Mouse (Mus musculus) embryonic facial prominence, embryonic 14.5 days (tissue): ENCODE data around the gene Traf3. TPM values are rescaled to one million over a fixed set of nuclear protein-coding genes. Genes with fewer than 3 reads are reported as not detected.

Experiments used
- ATAC-seq: fragments of 200-750 bp; cut with Nextera tagmentation; 2 replicates; pipeline ENCODE4 v1.8.0; 2017; ENCODE audit warnings: low read depth, moderate number of reproducible peaks, moderate TSS enrichment
- DNase-seq: peaks from one replicate; pipeline ENCODE4 v3.0.0-alpha.2; 2015; ENCODE audit warnings: low spot score
- H3K27ac ChIP-seq: fragments of 300-500 bp; sonication (generic); replicated peaks from 2 replicates; pipeline ENCODE4 v1.5.1; 2014; ENCODE audit warnings: low read depth, mild to moderate bottlenecking, low read length, moderate library complexity
- H3K27me3 ChIP-seq: fragments of 300-500 bp; sonication (generic); replicated peaks from 2 replicates; pipeline ENCODE4 v1.6.1; 2014; ENCODE audit warnings: low read length; ENCODE audit not compliant: control insufficient read depth, insufficient read depth
- H3K36me3 ChIP-seq: fragments of 300-500 bp; sonication (generic); 2 replicates; pipeline ENCODE4 v1.6.1; 2014; ENCODE audit warnings: low read length, mixed read lengths; ENCODE audit not compliant: control insufficient read depth, insufficient read depth
- H3K4me1 ChIP-seq: fragments of 300-500 bp; sonication (generic); 2 replicates; pipeline ENCODE4 v1.6.1; 2014; ENCODE audit warnings: antibody characterized with exemption, low read length; ENCODE audit not compliant: control insufficient read depth, insufficient read depth
- H3K4me2 ChIP-seq: fragments of 300-500 bp; sonication (generic); 2 replicates; pipeline ENCODE4 v1.6.1; 2014; ENCODE audit warnings: low read depth, mild to moderate bottlenecking, low read length, moderate library complexity, mixed read lengths
- H3K4me3 ChIP-seq: fragments of 300-500 bp; sonication (generic); 2 replicates; pipeline ENCODE4 v1.5.1; 2014; ENCODE audit warnings: low read depth, mild to moderate bottlenecking, low read length
- H3K9ac ChIP-seq: fragments of 300-500 bp; sonication (generic); 2 replicates; pipeline ENCODE4 v1.6.1; 2014; ENCODE audit warnings: low read depth, mild to moderate bottlenecking, low read length, moderate library complexity, mixed read lengths
- H3K9me3 ChIP-seq: fragments of 300-500 bp; sonication (generic); 2 replicates; pipeline ENCODE4 v1.6.1; 2016; ENCODE audit warnings: low read length; ENCODE audit not compliant: control insufficient read depth
- WGBS: fragments of 180-500 bp; shearing (Covaris S2); extraction: QIAGEN DNeasy Blood & Tissue Kit; methylation state at CpG from one replicate; pipeline ENCODE4 v1.1.7; 2014; 5-methylcytosine and 5-hydroxymethylcytosine counted together
- polyA plus RNA-seq: library from polyadenylated mRNA; unstranded; fragments of >200 nt; fragmentation: Nextera tagmentation; extraction: Ambion mirVana; gene quantifications from 2 replicates; pipeline ENCODE4 v1.2.1, GENCODE M21; 2014

Traf3 gene
- polyA plus RNA-seq, 1 experiment from 2014 or later = 13.4 TPM

DNA sequence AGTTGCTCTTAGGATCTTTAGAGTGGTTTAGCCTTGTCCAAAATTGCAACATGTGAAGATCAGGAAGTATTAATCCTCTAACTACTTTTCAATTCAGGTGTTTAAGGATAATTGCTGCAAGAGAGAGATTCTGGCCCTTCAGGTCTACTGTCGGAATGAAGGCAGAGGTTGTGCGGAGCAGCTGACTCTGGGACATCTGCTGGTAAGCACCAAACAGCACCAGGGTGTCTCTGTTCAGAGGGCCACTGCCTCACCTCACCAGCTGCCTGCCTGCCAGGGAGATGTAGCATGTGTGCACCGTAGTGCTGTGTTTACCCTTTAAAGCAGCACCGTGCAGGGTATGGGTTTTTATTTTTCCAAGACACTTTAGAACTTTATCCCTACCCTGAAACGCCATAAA is 76.2 kb downstream of the Traf3 start:
- Histone ChIP-seq H3K36me3 (peaks cover 60% of the 10 kb centered on the region), H3K4me3 (no peak overlapping the region)

DNA sequence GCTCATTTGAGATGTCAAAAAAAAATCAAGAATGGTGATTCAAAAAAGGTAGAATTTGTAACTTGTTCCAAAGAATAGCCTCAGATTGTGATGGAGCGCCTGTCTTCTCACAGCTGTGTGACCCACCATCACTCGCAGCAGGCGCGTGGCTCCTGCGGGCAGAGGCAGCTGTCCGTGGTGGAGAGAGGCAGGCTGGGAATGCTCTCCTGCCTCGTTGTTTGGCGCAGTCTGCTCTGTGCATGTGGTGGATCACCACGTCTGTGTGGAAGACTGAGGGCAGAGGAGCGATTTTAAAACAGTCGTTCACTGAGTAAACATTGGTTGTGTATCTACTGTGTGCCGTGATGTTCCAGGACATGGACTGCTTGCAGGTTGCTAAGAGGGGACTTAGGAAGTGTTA is 77.6 kb downstream of the Traf3 start:
- H3K4me3 ChIP-seq = no peak overlapping the region
- no peaks in the 10 kb centered on the region for H3K27me3 ChIP-seq
- ATAC-seq (no peak), DNase-seq (no peak)
- H3K9ac ChIP-seq = no peak overlapping the region
- peaks cover 57% of the 10 kb centered on the region for H3K36me3 ChIP-seq
- H3K4me1 ChIP-seq = no peaks in the 10 kb centered on the region
- no peaks in the 10 kb centered on the region for H3K9me3 ChIP-seq
- H3K4me2 ChIP-seq = no peak overlapping the region
- no peak overlapping the region for H3K27ac ChIP-seq
- 90% methylated on average over 12 of the region's 12 CpGs for WGBS

More for the DNA sequence above, 76.2 kb downstream of the Traf3 start:
- 92% methylated on average over 5 of the region's 5 CpGs for WGBS
- Histone ChIP-seq H3K4me1 (no peaks in the 10 kb centered on the region), H3K4me2 (no peak overlapping the region), H3K27me3 (no peaks in the 10 kb centered on the region), H3K27ac (no peak overlapping the region), H3K9me3 (no peaks in the 10 kb centered on the region), H3K9ac (no peak overlapping the region)
- ATAC-seq = no peak
- DNase-seq = no peak

DNA sequence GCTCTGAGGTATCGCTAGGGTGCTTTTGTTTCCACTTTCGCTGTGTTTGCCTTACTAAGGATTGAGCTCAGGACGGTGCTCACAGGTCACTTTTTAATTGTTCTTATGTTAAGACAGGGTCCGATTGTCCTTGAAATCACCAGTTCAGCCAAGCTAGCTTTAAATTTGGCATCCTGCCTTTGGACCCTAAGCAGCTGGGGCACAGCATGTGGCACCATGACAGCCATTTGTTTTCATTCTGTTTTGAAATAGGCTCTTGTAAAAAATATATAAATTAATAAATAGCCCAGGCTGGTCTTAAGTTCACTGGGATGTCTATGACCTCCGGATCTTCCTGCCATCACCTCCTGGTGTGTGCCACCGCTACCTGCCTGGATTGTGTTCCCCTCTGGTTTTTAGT is 78.9 kb downstream of the Traf3 start:
- ATAC-seq (no peak), DNase-seq (no peak)
- Histone ChIP-seq H3K4me2 (no peak overlapping the region), H3K4me1 (no peaks in the 10 kb centered on the region), H3K27ac (no peak overlapping the region), H3K9me3 (no peaks in the 10 kb centered on the region), H3K9ac (no peak overlapping the region), H3K27me3 (no peaks in the 10 kb centered on the region), H3K36me3 (peaks cover 58% of the 10 kb centered on the region), H3K4me3 (no peak overlapping the region)
- WGBS = 88% methylated on average over 6 of the region's 6 CpGs

DNA sequence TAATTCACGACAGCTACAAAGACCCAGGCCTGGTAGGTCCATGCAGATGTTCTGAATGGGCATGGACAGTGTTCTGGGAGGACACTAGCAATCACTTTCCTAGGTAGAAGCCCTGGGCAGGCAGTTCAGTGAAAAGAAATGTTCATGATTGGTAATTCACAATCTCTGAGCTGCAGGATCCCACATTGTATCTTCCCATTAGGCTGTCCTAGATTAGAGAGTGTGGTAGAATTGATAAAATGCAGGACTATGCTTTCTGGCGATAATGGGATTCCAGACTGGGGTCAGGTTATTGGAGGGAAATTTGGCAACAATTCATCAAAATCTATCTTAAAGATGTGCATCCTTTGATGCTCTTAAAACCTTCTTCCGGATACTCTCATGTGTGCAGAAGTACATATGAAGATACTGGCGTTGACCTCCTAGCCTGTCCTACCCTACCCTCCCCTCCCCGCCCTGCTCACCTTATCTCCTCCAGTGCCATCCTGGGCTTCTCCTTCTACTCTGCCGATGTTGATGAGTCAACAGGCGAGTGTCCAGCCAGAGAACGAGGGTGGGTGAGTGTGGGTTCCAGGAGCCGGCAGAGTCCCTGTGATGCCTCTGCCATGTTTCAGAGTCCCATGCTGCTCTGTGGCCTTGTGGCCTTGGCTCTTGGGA is 80.8 kb downstream of the Traf3 start:
- no peak overlapping the region for H3K9ac ChIP-seq
- H3K4me2 ChIP-seq = no peak overlapping the region
- ATAC-seq = no peak
- H3K27me3 ChIP-seq = no peaks in the 10 kb centered on the region
- H3K9me3 ChIP-seq = no peaks in the 10 kb centered on the region
- H3K27ac ChIP-seq = no peak overlapping the region
- no peak for DNase-seq
- 92% methylated on average over 9 of the region's 9 CpGs for WGBS
- H3K36me3 ChIP-seq = peaks cover 63% of the 10 kb centered on the region
- no peak overlapping the region for H3K4me3 ChIP-seq
- no peaks in the 10 kb centered on the region for H3K4me1 ChIP-seq

DNA sequence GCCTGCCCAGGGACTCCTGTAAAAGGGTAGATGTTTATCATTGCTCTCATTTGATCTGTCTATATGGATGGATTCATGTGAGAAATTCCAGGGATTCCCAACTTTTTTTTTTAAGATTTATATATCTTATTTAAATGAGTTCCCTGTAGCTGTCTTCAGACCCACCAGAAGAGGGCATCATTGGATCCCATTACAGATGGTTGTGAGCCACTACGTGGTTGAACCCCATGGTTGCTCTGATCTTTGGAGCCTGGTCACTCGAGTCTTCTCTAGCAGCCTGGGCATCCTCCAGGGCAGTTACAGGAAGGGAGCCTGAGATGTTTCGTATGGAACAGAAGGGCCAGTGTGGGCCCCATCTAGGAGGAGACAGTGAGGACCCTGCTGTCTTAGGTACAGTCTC is 82.9 kb downstream of the Traf3 start:
- ATAC-seq (no peak), DNase-seq (no peak)
- WGBS = 49% methylated on average over 3 of the region's 3 CpGs
- Histone ChIP-seq H3K27ac (no peak overlapping the region), H3K9me3 (no peaks in the 10 kb centered on the region), H3K4me1 (no peaks in the 10 kb centered on the region), H3K9ac (no peak overlapping the region), H3K4me3 (no peak overlapping the region), H3K4me2 (no peak overlapping the region), H3K36me3 (peaks cover 49% of the 10 kb centered on the region; the same call in 1 of the 2 replicates), H3K27me3 (no peaks in the 10 kb centered on the region)

DNA sequence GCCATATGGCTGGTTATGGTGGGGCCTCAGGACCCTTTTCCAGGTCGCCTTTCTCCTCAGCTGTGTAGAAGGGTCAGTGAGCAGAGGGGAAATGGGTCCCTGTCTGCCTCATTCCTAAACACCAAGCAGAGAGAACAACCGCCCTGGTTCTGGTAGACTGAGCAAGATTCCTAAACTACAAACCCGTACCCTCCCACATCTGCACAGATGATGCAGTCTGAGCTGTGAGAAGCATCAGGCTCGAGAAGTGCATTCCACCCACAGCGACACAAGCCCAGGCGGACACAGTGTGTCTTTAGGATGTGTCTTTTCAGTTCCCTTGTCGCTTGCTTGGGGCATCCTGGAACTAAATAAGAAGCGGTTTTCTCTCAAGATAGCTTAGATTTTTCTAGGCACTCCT is 83.9 kb downstream of the Traf3 start:
- no peak overlapping the region for H3K4me2 ChIP-seq
- no peaks in the 10 kb centered on the region for H3K27me3 ChIP-seq
- ATAC-seq (no peak), DNase-seq (no peak)
- H3K27ac ChIP-seq = no peak overlapping the region
- H3K36me3 ChIP-seq = peaks cover 42% of the 10 kb centered on the region; the same call in 1 of the 2 replicates
- no peaks in the 10 kb centered on the region for H3K4me1 ChIP-seq
- H3K4me3 ChIP-seq = no peak overlapping the region
- H3K9me3 ChIP-seq = no peaks in the 10 kb centered on the region
- H3K9ac ChIP-seq = no peak overlapping the region
- 70% methylated on average over 8 of the region's 8 CpGs for WGBS

DNA sequence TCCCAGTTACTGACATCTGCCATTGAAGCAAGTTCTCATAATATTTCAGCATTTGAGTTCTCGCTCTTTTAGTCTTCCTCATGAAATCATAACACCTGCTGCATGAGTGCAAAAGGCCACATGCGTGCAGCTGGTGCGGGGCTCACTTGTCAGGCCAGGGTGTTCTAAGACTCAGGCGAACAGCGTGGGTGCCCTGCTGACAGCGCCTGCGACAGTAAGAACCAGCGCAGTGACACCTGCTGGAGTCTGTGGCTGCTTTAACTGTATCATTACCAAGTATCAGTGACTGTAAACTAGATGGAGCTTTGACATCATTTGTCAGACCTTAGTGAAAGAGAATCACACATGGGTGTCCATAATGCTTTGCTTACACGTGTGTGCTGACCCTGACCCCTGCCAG is 85.1 kb downstream of the Traf3 start:
- Histone ChIP-seq H3K9me3 (no peaks in the 10 kb centered on the region), H3K27me3 (no peaks in the 10 kb centered on the region), H3K4me3 (no peak overlapping the region), H3K36me3 (peaks cover 43% of the 10 kb centered on the region), H3K4me1 (no peaks in the 10 kb centered on the region), H3K4me2 (no peak overlapping the region), H3K9ac (no peak overlapping the region), H3K27ac (no peak overlapping the region)
- ATAC-seq = no peak
- DNase-seq = peak; percentile 35
- WGBS = 65% methylated on average over 9 of the region's 9 CpGs

DNA sequence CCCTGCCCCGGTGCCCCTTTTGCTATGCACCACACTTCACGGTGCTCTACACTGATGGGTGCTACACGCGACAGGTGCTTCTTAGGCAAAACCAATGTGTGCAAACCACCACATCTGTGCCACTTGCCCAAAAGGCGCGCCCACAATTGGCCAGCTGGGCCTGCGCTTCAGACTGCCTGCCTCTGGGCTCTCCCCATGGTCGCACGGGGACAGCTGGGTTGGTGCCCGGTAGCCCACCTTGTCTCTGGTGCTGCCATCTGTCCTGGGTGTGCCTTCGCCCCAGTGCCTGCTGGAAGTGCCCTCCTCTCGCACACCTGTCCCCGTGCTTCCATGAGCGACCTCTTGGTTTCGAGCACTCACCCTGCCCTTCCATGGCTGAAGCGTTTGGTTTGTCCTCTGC is 97.5 kb downstream of the Traf3 start:
- Histone ChIP-seq H3K4me3 (no peak overlapping the region), H3K4me1 (no peaks in the 10 kb centered on the region), H3K27me3 (no peaks in the 10 kb centered on the region), H3K9me3 (no peaks in the 10 kb centered on the region), H3K4me2 (no peak overlapping the region), H3K27ac (no peak overlapping the region), H3K36me3 (peaks cover 41% of the 10 kb centered on the region), H3K9ac (no peak overlapping the region)
- 95% methylated on average over 16 of the region's 16 CpGs for WGBS
- DNase-seq = no peak
- ATAC-seq = no peak

DNA sequence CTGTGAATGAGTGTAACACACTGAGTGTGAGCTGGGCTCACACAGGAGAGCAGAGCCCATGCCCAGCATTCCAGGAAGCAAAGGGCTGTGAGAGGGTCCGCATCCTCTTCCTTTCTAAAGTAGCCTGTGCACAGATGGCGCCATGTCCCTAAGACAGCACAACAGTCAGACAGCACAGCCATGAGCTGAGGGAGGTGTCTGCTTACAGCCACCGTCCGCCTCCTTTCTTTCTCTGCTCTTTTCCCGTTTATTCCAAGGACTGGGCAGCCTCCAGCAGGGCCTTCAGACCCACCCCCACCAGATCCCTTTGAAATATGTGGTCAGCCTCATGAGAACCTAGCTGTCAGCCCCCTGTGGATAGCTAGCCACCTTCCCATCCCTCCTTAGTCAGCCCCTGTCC is 99.0 kb downstream of the Traf3 start:
- no peak overlapping the region for H3K27ac ChIP-seq
- H3K4me3 ChIP-seq = no peak overlapping the region
- no peaks in the 10 kb centered on the region for H3K4me1 ChIP-seq
- no peak overlapping the region for H3K4me2 ChIP-seq
- H3K36me3 ChIP-seq = peaks cover 32% of the 10 kb centered on the region
- no peak for ATAC-seq
- DNase-seq = no peak
- H3K27me3 ChIP-seq = peaks cover 5% of the 10 kb centered on the region
- no peaks in the 10 kb centered on the region for H3K9me3 ChIP-seq
- 65% methylated on average over 5 of the region's 5 CpGs for WGBS
- H3K9ac ChIP-seq = no peak overlapping the region
